Mouse (Mus musculus) right cerebral cortex, adult 18-20 months (tissue): Measurements from ENCODE around the gene Ttc21a.
"Not testable (repeated sequence)": the region's sequence is repeated elsewhere in the genome, so short reads cannot be mapped to it uniquely, and the experiment has no call there.

Experiments
- DNase-seq: peaks from one replicate; pipeline ENCODE4 v3.0.0; 2022; ENCODE audit warnings: mixed read lengths

Ttc21a gene

DNA sequence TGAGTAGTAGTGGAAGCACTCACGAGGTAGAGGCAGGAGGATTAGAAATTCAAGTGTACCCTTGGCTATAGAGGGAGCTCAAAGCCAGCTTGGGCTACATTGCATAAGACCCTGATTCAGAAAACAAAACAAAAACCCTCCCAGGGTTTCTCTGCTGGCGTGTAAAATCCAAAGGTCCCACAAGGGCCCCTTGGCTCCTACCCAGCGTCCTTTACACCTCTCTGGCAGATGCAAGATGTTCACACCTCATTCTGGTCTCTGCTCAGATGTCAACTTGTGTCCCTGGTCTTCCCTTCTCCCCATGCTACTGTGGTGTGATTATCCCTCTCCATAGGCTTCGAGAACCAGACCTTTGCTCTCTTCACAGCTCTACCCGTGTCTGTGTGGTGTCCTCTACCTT lies 63.4 kb downstream of the Ttc21a start:
- no peak for DNase-seq

DNA sequence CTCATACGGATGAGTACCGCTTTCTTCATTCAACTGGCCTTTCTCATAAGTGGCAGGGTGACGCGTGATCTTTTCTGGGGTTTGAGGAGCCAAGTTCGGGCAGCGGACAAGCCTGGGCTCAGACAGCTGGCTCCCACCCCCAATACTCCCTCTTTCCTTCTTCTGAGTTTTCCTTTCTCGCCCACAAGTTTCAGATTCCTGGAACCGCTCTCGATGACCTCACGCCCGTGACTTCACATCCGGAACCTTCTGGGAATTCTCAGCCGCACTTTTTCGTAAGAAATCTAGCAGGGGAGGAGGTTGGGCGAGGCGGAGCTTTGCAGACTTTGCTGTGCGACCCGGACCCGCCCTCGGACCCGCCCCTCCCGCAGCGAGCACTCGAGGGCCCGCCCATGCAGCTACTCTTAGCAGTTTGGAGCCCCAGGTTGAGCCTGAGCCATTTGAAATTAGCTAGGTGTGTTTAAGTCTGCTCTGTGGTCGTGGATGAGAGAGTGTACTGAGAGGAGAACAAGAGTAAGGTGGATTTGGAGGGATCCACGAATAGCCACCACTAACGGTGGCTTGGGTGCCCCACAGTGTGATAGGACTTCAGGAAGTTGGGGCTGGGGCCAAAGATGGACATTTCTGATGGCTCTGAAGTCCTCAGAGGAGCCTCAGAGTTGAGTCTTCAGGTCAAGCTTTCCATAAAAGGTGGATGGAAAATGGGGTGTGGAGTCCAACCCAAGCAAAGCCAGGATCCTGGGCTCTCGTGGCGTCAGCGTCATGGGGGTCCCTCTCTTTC lies 64.7 kb downstream of the Ttc21a start:
- DNase-seq: peak; percentile 79

DNA sequence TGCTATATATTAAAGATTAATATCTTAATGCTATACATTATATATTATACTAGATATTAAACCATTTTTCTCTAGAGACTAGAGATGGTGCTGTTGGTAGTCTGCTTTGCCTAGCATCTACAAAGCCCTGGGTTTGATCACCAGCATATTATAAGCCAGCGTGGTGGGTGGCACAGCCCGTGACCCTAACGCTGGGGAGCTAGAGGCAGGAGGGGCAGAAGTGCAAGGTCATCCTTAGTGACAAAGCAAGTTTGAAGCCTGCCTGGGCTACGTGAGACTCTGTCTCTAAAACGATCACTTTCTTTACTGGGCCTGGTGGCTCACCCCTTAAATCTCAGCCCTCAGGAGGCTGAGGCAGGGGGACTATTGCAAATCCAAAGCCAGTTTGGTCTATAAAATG lies 65.5 kb downstream of the Ttc21a start:
- no peak for DNase-seq

DNA sequence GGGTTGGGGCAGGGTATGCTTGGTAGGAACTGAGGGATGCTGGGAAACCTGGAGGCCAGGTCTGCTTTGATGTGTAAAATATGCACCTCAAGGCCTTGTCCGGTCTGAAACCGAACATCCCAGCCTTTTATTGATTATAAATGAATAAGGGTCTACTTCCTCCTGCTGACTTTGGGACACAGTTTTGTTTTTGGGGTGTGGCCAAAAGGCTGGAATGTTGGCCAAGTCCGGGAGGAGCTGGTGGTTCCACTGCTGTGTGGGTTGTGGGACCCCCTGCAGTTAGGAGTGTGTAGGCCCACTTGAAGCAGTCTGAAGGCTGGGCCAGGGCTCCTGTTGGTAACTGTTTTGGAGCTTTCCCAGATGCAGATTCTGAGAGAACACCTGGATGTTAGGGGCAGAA lies 68.5 kb downstream of the Ttc21a start:
- DNase-seq: no peak

DNA sequence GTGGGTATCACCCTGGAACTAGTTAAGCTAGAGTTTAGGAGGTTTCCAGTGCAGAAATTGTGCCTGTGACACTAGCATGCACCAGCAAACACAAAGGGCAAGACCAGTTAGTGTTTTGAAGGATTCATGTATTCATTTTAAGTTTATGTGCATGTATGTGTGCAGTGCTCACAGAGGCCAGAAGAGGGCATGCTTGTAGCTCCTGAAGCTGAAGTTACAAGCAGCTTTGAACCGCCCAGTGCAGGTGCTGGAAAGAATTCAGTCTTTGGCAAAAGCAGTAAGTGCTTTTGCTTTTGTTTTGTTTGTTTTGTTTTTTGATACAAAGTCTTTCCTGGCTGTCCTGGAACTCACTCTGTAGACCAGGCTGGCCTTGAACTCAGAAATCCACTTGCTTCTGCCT lies 70.4 kb downstream of the Ttc21a start:
- DNase-seq: no peak

DNA sequence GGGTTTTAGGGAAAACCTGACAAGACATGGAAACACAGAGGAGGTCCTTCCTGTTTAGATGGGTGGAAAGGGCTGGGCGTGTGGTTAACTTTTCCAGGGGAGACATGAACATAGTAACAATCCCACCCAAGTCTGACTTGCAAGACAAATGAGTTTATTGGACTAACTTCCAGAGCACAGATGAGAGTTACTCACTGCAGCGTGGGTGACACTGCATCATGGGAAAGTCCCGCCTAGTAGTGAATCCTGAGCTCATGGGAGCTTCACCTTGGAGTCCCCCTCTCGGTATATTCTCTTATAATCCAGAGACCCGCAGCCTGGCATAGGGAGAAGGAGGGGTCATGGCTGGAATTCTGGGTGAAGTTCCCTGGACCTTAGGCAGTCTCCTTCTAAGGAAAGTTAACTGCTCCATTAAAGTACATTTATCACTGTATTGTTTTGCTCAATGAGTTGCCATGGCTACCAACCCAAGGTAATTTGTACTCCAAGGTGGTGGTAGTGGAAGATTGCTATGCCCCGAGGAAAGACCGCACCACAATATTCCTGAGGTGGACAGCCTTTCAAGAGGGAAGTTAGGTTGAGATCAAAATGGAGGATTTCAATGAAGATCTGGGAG lies 71.9 kb downstream of the Ttc21a start:
- no peak for DNase-seq

DNA sequence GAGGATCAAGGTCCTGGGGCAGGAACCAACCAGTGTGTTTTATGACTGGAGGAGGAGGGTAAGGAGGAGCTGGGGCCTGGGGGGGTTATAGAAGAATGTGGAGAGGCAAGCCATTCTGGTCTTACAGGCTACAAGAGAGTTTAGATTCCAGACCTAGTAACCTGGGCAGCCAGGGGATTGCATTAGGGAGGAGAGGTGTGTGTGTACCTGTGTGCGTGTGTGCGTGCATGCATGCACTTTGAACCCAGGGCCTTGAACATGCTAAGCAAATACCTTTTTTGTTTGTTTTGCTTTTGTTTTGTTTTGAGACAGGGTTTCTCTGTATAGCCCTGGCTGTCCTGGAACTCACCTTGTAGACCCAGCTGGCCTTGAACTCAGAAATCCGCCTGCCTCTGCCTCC lies 72.5 kb downstream of the Ttc21a start:
- no peak for DNase-seq

DNA sequence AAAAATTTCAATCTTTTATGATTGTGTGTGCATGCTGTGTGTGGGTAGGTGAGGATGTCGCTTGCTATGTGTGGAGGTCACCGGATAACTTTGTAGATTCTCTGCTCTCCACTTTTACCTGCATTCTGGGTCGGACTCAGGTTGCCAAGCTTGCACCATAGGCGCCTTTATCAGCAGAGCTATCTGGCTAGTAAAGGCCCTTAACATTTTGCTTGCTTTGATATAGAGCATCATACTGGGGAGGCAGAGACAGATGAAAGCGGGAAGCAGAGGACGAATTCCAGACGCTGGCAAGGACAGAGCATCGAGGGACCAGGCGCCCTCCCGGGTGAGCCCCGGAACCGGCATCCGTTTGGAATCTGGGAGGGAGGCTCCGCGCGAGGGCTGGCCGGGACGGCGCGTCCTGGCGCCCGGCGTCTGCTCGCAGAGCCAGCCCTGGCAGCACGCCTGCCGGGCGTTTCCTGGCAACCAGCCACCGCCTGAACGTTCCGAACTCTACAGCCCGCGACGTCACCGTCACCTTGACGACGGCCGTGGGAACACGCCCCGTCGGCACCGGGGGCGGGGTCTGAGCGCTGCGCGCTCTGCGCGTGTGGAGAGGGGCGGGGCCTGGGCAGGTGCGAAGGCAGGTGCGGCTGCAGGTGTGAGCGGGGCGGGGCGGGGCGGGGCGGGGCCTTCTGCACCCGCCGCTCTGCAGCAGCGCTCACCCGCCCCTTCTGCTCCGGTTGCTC lies 73.5 kb downstream of the Ttc21a start:
- DNase-seq: peak; percentile 97

DNA sequence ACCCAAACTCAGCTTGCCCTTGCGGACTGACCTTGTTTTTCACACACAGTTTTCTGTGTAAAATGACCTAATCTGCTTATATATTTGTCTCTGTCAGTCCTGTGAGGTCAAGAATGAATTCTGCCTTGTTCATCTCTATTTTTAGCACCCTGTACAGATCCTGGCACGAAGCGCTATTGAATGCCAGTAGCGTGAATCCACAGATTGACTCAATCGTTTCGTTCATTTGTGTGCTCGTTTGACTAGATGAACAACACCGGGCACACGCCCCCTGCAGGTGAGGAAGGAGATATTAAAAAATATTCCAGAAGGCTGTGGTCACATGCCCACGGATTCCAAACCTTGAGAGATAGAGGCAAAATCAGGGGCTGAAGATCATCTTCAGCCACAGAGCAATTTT lies 74.1 kb downstream of the Ttc21a start:
- DNase-seq: peak; percentile 82

DNA sequence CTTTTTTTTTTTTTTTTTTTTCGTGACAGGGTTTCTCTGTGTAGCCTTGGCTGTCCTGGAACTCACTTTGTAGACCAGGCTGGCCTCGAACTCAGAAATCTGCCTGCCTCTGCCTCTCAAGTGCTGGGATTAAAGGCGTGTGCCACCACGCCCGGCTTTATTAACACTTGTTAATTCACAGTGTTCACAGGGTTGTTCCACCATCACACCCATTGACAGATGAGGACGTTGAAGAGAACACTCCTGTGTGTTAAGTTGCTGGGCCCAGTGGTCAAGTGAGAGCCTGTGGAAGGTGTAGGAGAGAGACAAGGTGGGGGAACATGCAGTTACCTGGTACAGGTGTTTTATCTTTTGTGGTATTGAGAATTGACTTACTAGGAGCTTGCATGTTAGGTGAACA lies 74.8 kb downstream of the Ttc21a start:
- DNase-seq: not testable (repeated sequence)

DNA sequence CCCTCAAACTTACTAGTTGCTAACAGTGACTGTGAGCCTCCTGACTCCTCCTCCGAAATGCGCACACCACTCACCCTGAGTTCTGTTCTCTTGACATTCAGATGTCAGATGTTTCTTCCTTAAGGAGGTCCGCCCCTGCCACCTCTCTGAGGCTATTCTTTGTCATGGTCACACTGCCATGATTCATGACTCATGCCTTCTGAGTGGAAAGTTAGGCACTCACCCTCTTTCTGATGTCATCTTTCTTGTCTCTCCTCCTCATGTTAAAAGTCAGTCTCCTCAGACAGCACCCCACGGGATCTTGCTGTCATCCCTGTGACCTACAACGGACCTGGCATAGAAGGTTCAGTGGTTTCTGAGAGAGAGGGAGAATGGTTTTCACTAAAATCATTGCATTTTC lies 75.4 kb downstream of the Ttc21a start:
- DNase-seq: peak; percentile 66

DNA sequence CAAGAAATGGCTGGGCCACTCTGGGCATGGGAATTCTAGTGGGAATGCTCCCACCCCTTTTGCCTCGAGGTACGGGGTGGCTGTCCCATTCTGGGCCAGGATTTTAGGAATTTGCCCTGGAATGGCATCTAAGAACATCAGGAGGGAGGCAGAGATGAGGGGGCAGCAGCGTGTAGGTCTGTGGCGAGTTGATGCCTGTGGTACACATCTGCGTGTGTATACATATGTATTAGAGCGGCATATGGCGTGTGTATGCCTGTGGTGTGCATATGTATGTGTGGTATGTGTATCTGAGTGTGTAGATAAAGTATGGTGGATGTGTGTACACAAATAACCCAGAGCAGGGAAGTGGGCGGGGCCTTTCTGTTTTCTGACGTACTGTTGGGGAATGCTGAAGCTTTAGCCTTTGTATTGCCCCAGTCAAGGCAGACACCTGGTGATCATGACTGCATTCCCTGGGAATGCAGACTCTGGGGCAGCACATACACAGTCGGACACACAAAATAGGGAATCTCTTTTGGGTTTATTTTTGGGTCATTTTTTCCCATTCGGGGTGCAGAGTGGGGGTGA lies 75.9 kb downstream of the Ttc21a start:
- no peak for DNase-seq

DNA sequence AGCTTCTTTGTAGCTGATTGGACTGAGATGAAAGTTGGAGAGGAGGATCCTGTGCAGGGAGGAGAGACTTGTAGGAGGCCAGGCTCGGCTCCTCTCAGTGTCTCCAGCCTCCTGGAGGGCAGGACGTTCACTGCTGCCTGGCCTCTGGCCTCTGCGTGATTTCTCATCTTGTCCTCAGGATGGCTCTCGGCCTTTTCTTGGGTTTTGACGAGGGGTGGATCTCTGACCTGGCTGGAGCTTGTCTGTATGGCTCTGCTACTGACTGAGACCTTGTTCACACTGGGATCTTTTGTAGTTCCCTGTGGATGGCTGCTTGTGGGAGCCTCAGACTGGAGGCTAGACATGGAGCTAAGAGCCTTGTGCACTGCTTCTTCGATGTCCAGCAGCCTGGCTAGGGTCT lies 77.4 kb downstream of the Ttc21a start:
- DNase-seq: no peak

DNA sequence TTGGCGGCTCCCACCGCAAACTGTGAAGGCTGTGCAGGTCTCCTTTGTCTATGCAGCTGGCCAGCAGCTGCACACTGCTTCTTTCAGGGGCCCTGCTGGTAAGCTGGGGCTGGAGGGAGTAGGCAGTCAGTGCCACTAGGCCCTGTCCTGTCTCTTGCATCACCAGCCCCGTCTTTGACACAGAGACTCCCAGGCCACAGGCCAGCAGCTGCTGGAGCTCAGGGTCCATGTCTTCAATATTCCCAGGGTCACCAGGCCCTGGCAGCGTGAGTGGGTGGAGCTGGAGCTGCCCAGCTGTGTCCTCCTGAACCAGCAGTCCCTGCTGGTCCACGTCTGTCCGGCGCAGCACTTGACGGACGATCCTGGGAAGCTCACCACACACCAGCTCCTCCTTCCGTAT lies 79.5 kb downstream of the Ttc21a start:
- no peak for DNase-seq
